In genomic region chr3:55207665-55208064, GRCm38 (mm10) we compare ENCODE assay signal across 25 mouse cellular contexts. TPM values are rescaled to one million over a fixed set of nuclear protein-coding genes. Genes with fewer than 3 reads are reported as not detected.
DNase-seq lines count a peak whose midpoint lies in the region; ATAC-seq and TF ChIP-seq lines count a peak whose summit lies in the region.
"Had no signal": no experiment of that assay in that cellular context is flagged by ENCODE, and none has a peak within 500 bp of the region (broad histone marks: within the 10 kb centered on the region; RNA-seq: fewer than 3 reads in every experiment).

No protein-coding gene starts in this region.

- H3K27ac ChIP-seq in embryonic facial prominence, embryonic 14.5 days (replicated peaks; ENCODE audit: low read depth, low read length), result no peak overlapping the region
- H3K27ac ChIP-seq in embryonic facial prominence, embryonic 10.5 days (replicated peaks), result no peak overlapping the region
- H3K27ac ChIP-seq in lung, embryonic 16.5 days (ENCODE audit: low read length), result peak overlapping the region; percentile 7; the same call in 1 of the 2 replicates
- no peak overlapping the region for H3K27ac ChIP-seq in midbrain, postnatal 0 days (ENCODE audit: low read depth, low read length)
- H3K27ac ChIP-seq in heart, embryonic 11.5 days (ENCODE audit: low read depth, low read length), result no peak overlapping the region
- H3K27ac ChIP-seq: embryonic facial prominence, embryonic 12.5 days; heart, adult 2 months; layer of hippocampus, adult 2 months; macrophage; midbrain, embryonic 12.5 days had no signal

- 48% methylated on average over 6 of the region's 6 CpGs for WGBS in embryonic facial prominence, embryonic 14.5 days
- WGBS in embryonic facial prominence, embryonic 10.5 days, result 65% methylated on average over 6 of the region's 6 CpGs
- 50% methylated on average over 6 of the region's 6 CpGs for WGBS in lung, embryonic 16.5 days
- 46% methylated on average over 6 of the region's 6 CpGs for WGBS in midbrain, postnatal 0 days
- 69% methylated on average over 6 of the region's 6 CpGs for WGBS in heart, embryonic 11.5 days (ENCODE audit: insufficient replicate concordance)

- ATAC-seq in embryonic facial prominence, embryonic 14.5 days (ENCODE audit: low read depth), result peak; percentile 73
- no peak; the same call in 1 of the 2 replicates for ATAC-seq in lung, embryonic 16.5 days (ENCODE audit: low read depth)
- peak; percentile 31; the same call in 1 of the 2 replicates for ATAC-seq in midbrain, postnatal 0 days (ENCODE audit: low FRiP score)
- ATAC-seq in heart, embryonic 11.5 days (replicated peaks; ENCODE audit: insufficient number of reproducible peaks, low FRiP score, low TSS enrichment), result no peak
- ATAC-seq: inflammation-experienced regulatory T-cells, adult 6 months had no signal

- H3K9ac ChIP-seq in embryonic facial prominence, embryonic 14.5 days (ENCODE audit: low read depth, low read length), result no peak overlapping the region
- no peak overlapping the region for H3K9ac ChIP-seq in lung, embryonic 16.5 days (ENCODE audit: low read length)
- H3K9ac ChIP-seq in midbrain, postnatal 0 days (replicated peaks; ENCODE audit: low read length, poor library complexity, severe bottlenecking), result no peak overlapping the region
- no peak overlapping the region for H3K9ac ChIP-seq in heart, embryonic 11.5 days (ENCODE audit: low read depth, low read length)
- H3K9ac ChIP-seq: embryonic facial prominence, embryonic 12.5 days; midbrain, embryonic 12.5 days had no signal

- H3K9me3 ChIP-seq in embryonic facial prominence, embryonic 14.5 days (ENCODE audit: control insufficient read depth, low read length), result no peaks in the 10 kb centered on the region
- H3K9me3 ChIP-seq in embryonic facial prominence, embryonic 10.5 days, result no peaks in the 10 kb centered on the region
- no peaks in the 10 kb centered on the region for H3K9me3 ChIP-seq in lung, embryonic 16.5 days (ENCODE audit: control insufficient read depth, low read length)
- H3K9me3 ChIP-seq in midbrain, postnatal 0 days (ENCODE audit: low read length), result no peaks in the 10 kb centered on the region
- no peaks in the 10 kb centered on the region for H3K9me3 ChIP-seq in heart, embryonic 11.5 days (replicated peaks; ENCODE audit: control insufficient read depth, low read length)
- H3K9me3 ChIP-seq: embryonic facial prominence, embryonic 12.5 days; midbrain, embryonic 12.5 days had no signal

- no peak for TF ChIP-seq CTCF in midbrain, postnatal 0 days (IDR thresholded peaks at IDR 0.05)

- DNase-seq in embryonic facial prominence, embryonic 14.5 days (ENCODE audit: low spot score), result peak; percentile 35
- no peak for DNase-seq in embryonic facial prominence, embryonic 10.5 days (ENCODE audit: low spot score)
- no peak for DNase-seq in lung, postnatal 10 days
- DNase-seq in 3T3-L1 (ENCODE audit: low read depth, low spot score), result peak; percentile 55
- DNase-seq in midbrain, postnatal 0 days (ENCODE audit: low spot score), result peak; percentile 35
- DNase-seq: cerebellum, adult 8-10 months; gastrocnemius, postnatal 25 days; heart, adult 2 months; kidney, adult 2 months; kidney, postnatal 14 days; layer of hippocampus, postnatal 36 days; lung, adult 18-20 months; thymus, postnatal 25 days had no signal

- H3K4me1 ChIP-seq in embryonic facial prominence, embryonic 14.5 days (ENCODE audit: control insufficient read depth, insufficient read depth, low read length), result 0 out of 2 replicates have a peak, but pooled peaks cover 5% of the 10 kb centered on the region
- H3K4me1 ChIP-seq in embryonic facial prominence, embryonic 10.5 days, result peaks cover 14% of the 10 kb centered on the region; the same call in 1 of the 2 replicates
- no peaks in the 10 kb centered on the region for H3K4me1 ChIP-seq in lung, embryonic 16.5 days (replicated peaks; ENCODE audit: control insufficient read depth, insufficient read depth, low read length)
- H3K4me1 ChIP-seq in midbrain, postnatal 0 days (ENCODE audit: insufficient read depth, low read length), result peaks cover 2% of the 10 kb centered on the region; the same call in 1 of the 2 replicates
- no peaks in the 10 kb centered on the region for H3K4me1 ChIP-seq in heart, embryonic 11.5 days (ENCODE audit: control insufficient read depth, insufficient read depth, low read length)

- H3K27me3 ChIP-seq in embryonic facial prominence, embryonic 14.5 days (replicated peaks; ENCODE audit: control insufficient read depth, insufficient read depth, low read length), result no peaks in the 10 kb centered on the region
- H3K27me3 ChIP-seq in embryonic facial prominence, embryonic 10.5 days (replicated peaks; ENCODE audit: low read depth, poor library complexity, severe bottlenecking), result no peaks in the 10 kb centered on the region
- no peaks in the 10 kb centered on the region for H3K27me3 ChIP-seq in lung, embryonic 16.5 days (ENCODE audit: control insufficient read depth, insufficient read depth, low read depth, low read length)
- no peaks in the 10 kb centered on the region for H3K27me3 ChIP-seq in midbrain, postnatal 0 days (ENCODE audit: insufficient read depth, low read length)
- H3K27me3 ChIP-seq in heart, embryonic 11.5 days (ENCODE audit: control insufficient read depth, insufficient read depth, low read length), result no peaks in the 10 kb centered on the region
- H3K27me3 ChIP-seq: embryonic facial prominence, embryonic 12.5 days; midbrain, embryonic 12.5 days had no signal

- no peak overlapping the region for H3K4me3 ChIP-seq in embryonic facial prominence, embryonic 14.5 days (ENCODE audit: low read depth, low read length)
- H3K4me3 ChIP-seq in embryonic facial prominence, embryonic 10.5 days, result no peak overlapping the region
- no peak overlapping the region for H3K4me3 ChIP-seq in lung, embryonic 16.5 days (ENCODE audit: low read length)
- H3K4me3 ChIP-seq in midbrain, postnatal 0 days (ENCODE audit: low read depth, low read length), result no peak overlapping the region
- H3K4me3 ChIP-seq in heart, embryonic 11.5 days (ENCODE audit: low read depth, low read length), result no peak overlapping the region
- H3K4me3 ChIP-seq: embryonic facial prominence, embryonic 12.5 days; heart, adult 2 months; layer of hippocampus, adult 2 months; midbrain, embryonic 12.5 days had no signal

- H3K36me3 ChIP-seq in embryonic facial prominence, embryonic 14.5 days (ENCODE audit: control insufficient read depth, insufficient read depth, low read length), result no peaks in the 10 kb centered on the region
- no peaks in the 10 kb centered on the region for H3K36me3 ChIP-seq in embryonic facial prominence, embryonic 10.5 days (replicated peaks)
- no peaks in the 10 kb centered on the region for H3K36me3 ChIP-seq in lung, embryonic 16.5 days (ENCODE audit: control insufficient read depth, insufficient read depth, low read length)
- no peaks in the 10 kb centered on the region for H3K36me3 ChIP-seq in midbrain, postnatal 0 days (ENCODE audit: insufficient read depth, low read length)
- H3K36me3 ChIP-seq in heart, embryonic 11.5 days (ENCODE audit: control insufficient read depth, insufficient read depth, low read length), result no peaks in the 10 kb centered on the region
- H3K36me3 ChIP-seq: embryonic facial prominence, embryonic 12.5 days; midbrain, embryonic 12.5 days had no signal

- no peak overlapping the region for H3K4me2 ChIP-seq in embryonic facial prominence, embryonic 14.5 days (ENCODE audit: low read depth, low read length)
- no peak overlapping the region for H3K4me2 ChIP-seq in lung, embryonic 16.5 days (ENCODE audit: low read depth, low read length)
- H3K4me2 ChIP-seq in midbrain, postnatal 0 days (ENCODE audit: low read depth, low read length, poor library complexity, severe bottlenecking), result no peak overlapping the region
- H3K4me2 ChIP-seq in heart, embryonic 11.5 days, result no peak overlapping the region
- H3K4me2 ChIP-seq: embryonic facial prominence, embryonic 12.5 days; midbrain, embryonic 12.5 days had no signal

RNA-seq across cellular contexts. Expression of gene Sohlh2, which starts 25.8 kb away (rescaled TPM):
- polyA plus RNA-seq in embryonic facial prominence, embryonic 14.5 days (2014; fragmentation: Nextera tagmentation; extraction: Ambion mirVana), result 0.15 TPM in 1 of 2 replicates, not detected in the other
- polyA plus RNA-seq in embryonic facial prominence, embryonic 10.5 days (2016; fragmentation: Nextera tagmentation; extraction: Ambion mirVana), result not detected in 2 replicates
- polyA plus RNA-seq in lung, embryonic 16.5 days (2015; fragmentation: Nextera tagmentation; extraction: Ambion mirVana), result 0.09 TPM in 1 of 2 replicates, not detected in the other
- total RNA-seq in midbrain, postnatal 0 days (2014; rRNA removed), result not detected in 2 replicates
- not detected in 2 replicates for polyA plus RNA-seq in midbrain, postnatal 0 days (2015; fragmentation: Nextera tagmentation; extraction: Ambion mirVana)
- polyA plus RNA-seq in heart, embryonic 11.5 days (2014; fragmentation: Nextera tagmentation; extraction: Ambion mirVana), result not detected in 2 replicates
- total RNA-seq: adrenal gland, adult 18-20 months; common myeloid progenitor, adult 5-6 weeks; gastrocnemius, postnatal 25 days; heart, adult 2 months; hematopoietic stem cell, adult 5-6 weeks; layer of hippocampus, adult 2 months; layer of hippocampus, postnatal 36 days; left cerebral cortex, postnatal 25 days; liver, adult 2 months had no signal
- polyA plus RNA-seq: embryonic facial prominence, embryonic 12.5 days; heart, adult 2 months; inflammation-experienced regulatory T-cells, adult 6 months; kidney, adult 2 months; liver, adult 2 months; macrophage; midbrain, embryonic 12.5 days had no signal

RNA-seq across cellular contexts. Expression of gene Dclk1, which starts 34.5 kb away (rescaled TPM):
- 73.7 and 75.0 TPM in 2 replicates for polyA plus RNA-seq in embryonic facial prominence, embryonic 14.5 days (2014; fragmentation: Nextera tagmentation; extraction: Ambion mirVana)
- 36.6 and 44.8 TPM in 2 replicates for polyA plus RNA-seq in embryonic facial prominence, embryonic 10.5 days (2016; fragmentation: Nextera tagmentation; extraction: Ambion mirVana)
- polyA plus RNA-seq in lung, embryonic 16.5 days (2015; fragmentation: Nextera tagmentation; extraction: Ambion mirVana), result 8.0 and 10.3 TPM in 2 replicates
- total RNA-seq in midbrain, postnatal 0 days (2014; rRNA removed), result 307 and 371 TPM in 2 replicates
- 206 and 219 TPM in 2 replicates for polyA plus RNA-seq in midbrain, postnatal 0 days (2015; fragmentation: Nextera tagmentation; extraction: Ambion mirVana)
- polyA plus RNA-seq in heart, embryonic 11.5 days (2014; fragmentation: Nextera tagmentation; extraction: Ambion mirVana), result 4.7 and 5.5 TPM in 2 replicates
- total RNA-seq: common myeloid progenitor, adult 5-6 weeks; hematopoietic stem cell, adult 5-6 weeks had no signal
- polyA plus RNA-seq: liver, adult 2 months had no signal

Comparison
In these comparisons a context has a peak if more than half of its experiments do, and no peak if none do; other contexts are left out.
1. DNase-seq: peak in embryonic facial prominence, embryonic 14.5 days (single experiment), 3T3-L1 (single experiment) and midbrain, postnatal 0 days (single experiment); none in embryonic facial prominence, embryonic 10.5 days (single experiment) and lung, postnatal 10 days (single experiment).
2. ATAC-seq: peak in embryonic facial prominence, embryonic 14.5 days (single experiment) and midbrain, postnatal 0 days (single experiment); none in lung, embryonic 16.5 days (single experiment) and heart, embryonic 11.5 days (single experiment).